Mouse (Mus musculus): ENCODE measurements around the gene Aco1. TPM values are rescaled to one million over a fixed set of nuclear protein-coding genes. Genes with fewer than 3 reads are reported as not detected.
"Not testable (repeated sequence)": the region's sequence is repeated elsewhere in the genome, so short reads cannot be mapped to it uniquely, and the experiment has no call there.

The Aco1 gene
- 44.6 and 46.0 TPM in 2 replicates for polyA plus RNA-seq (2011; ENCODE audit: insufficient read length, low read depth, missing spikeins)

GRCm38 (mm10) chr4:40142743-40143532 is at the start of gene Aco1:
Gene Aco1 (plus strand): TSS chr4:40143081.
- peaks cover 5% of the 10 kb centered on the region for H3K4me1 ChIP-seq (ENCODE audit: control insufficient read depth, insufficient read depth, low read length)
- H3K4me3 ChIP-seq (ENCODE audit: insufficient read depth, low read length), result peak within 1 kb of the TSS; percentile 97
- H3K27ac ChIP-seq (ENCODE audit: insufficient read depth, low read length), result peak within 1 kb of the TSS; percentile 92
- TF ChIP-seq POLR2A (IDR thresholded peaks at IDR 0.05; ENCODE audit: low read depth, low read length) (peak; percentile 95), CTCF (IDR thresholded peaks at IDR 0.05; ENCODE audit: borderline replicate concordance, insufficient read depth, low read length) (no peak)

GRCm38 (mm10) chr4:40094974-40095373 is 47.9 kb upstream of the Aco1 start:
- Histone ChIP-seq H3K4me3 (ENCODE audit: insufficient read depth, low read length) (no peak overlapping the region), H3K4me1 (ENCODE audit: control insufficient read depth, insufficient read depth, low read length) (no peaks in the 10 kb centered on the region), H3K27ac (ENCODE audit: insufficient read depth, low read length) (no peak overlapping the region)
- TF ChIP-seq POLR2A (IDR thresholded peaks at IDR 0.05; ENCODE audit: low read depth, low read length) (no peak), CTCF (IDR thresholded peaks at IDR 0.05; ENCODE audit: borderline replicate concordance, insufficient read depth, low read length) (no peak)

GRCm38 (mm10) chr4:40102996-40103395 is 39.9 kb upstream of the Aco1 start:
- H3K4me3 ChIP-seq (ENCODE audit: insufficient read depth, low read length), result no peak overlapping the region

GRCm38 (mm10) chr4:40106004-40106536 is 36.8 kb upstream of the Aco1 start:
- Histone ChIP-seq H3K27ac (ENCODE audit: insufficient read depth, low read length) (no peak overlapping the region), H3K4me1 (ENCODE audit: control insufficient read depth, insufficient read depth, low read length) (no peaks in the 10 kb centered on the region), H3K4me3 (ENCODE audit: insufficient read depth, low read length) (no peak overlapping the region)
- TF ChIP-seq CTCF (IDR thresholded peaks at IDR 0.05; ENCODE audit: borderline replicate concordance, insufficient read depth, low read length) (no peak), POLR2A (IDR thresholded peaks at IDR 0.05; ENCODE audit: low read depth, low read length) (no peak)

More at GRCm38 (mm10) chr4:40102996-40103395, 39.9 kb upstream of the Aco1 start:
- Histone ChIP-seq H3K4me1 (ENCODE audit: control insufficient read depth, insufficient read depth, low read length) (no peaks in the 10 kb centered on the region), H3K27ac (ENCODE audit: insufficient read depth, low read length) (no peak overlapping the region)
- TF ChIP-seq CTCF (IDR thresholded peaks at IDR 0.05; ENCODE audit: borderline replicate concordance, insufficient read depth, low read length), result no peak
- no peak for TF ChIP-seq POLR2A (IDR thresholded peaks at IDR 0.05; ENCODE audit: low read depth, low read length)

GRCm38 (mm10) chr4:40108030-40108429 is 34.9 kb upstream of the Aco1 start:
- no peak for TF ChIP-seq CTCF (IDR thresholded peaks at IDR 0.05; ENCODE audit: borderline replicate concordance, insufficient read depth, low read length)
- TF ChIP-seq POLR2A (IDR thresholded peaks at IDR 0.05; ENCODE audit: low read depth, low read length), result no peak
- no peaks in the 10 kb centered on the region for H3K4me1 ChIP-seq (ENCODE audit: control insufficient read depth, insufficient read depth, low read length)
- no peak overlapping the region for H3K4me3 ChIP-seq (ENCODE audit: insufficient read depth, low read length)

GRCm38 (mm10) chr4:40113173-40113572 is 29.7 kb upstream of the Aco1 start:
- H3K4me3 ChIP-seq (ENCODE audit: insufficient read depth, low read length), result no peak overlapping the region
- no peaks in the 10 kb centered on the region for H3K4me1 ChIP-seq (ENCODE audit: control insufficient read depth, insufficient read depth, low read length)
- no peak overlapping the region for H3K27ac ChIP-seq (ENCODE audit: insufficient read depth, low read length)
- TF ChIP-seq CTCF (IDR thresholded peaks at IDR 0.05; ENCODE audit: borderline replicate concordance, insufficient read depth, low read length), result no peak
- no peak for TF ChIP-seq POLR2A (IDR thresholded peaks at IDR 0.05; ENCODE audit: low read depth, low read length)

More at GRCm38 (mm10) chr4:40108030-40108429, 34.9 kb upstream of the Aco1 start:
- H3K27ac ChIP-seq (ENCODE audit: insufficient read depth, low read length), result no peak overlapping the region

GRCm38 (mm10) chr4:40121221-40121620 is 21.7 kb upstream of the Aco1 start:
- Histone ChIP-seq H3K4me1 (ENCODE audit: control insufficient read depth, insufficient read depth, low read length) (no peaks in the 10 kb centered on the region), H3K4me3 (ENCODE audit: insufficient read depth, low read length) (no peak overlapping the region), H3K27ac (ENCODE audit: insufficient read depth, low read length) (no peak overlapping the region)
- TF ChIP-seq CTCF (IDR thresholded peaks at IDR 0.05; ENCODE audit: borderline replicate concordance, insufficient read depth, low read length) (no peak), POLR2A (IDR thresholded peaks at IDR 0.05; ENCODE audit: low read depth, low read length) (no peak)

- not testable (repeated sequence) for H3K4me3 ChIP-seq (ENCODE audit: insufficient read depth, low read length); H3K4me1 ChIP-seq (ENCODE audit: control insufficient read depth, insufficient read depth, low read length); H3K27ac ChIP-seq (ENCODE audit: insufficient read depth, low read length)
These were observed 20.6 kb upstream of the Aco1 start for GRCm38 (mm10) chr4:40122291-40122690.

- Histone ChIP-seq H3K4me1 (ENCODE audit: control insufficient read depth, insufficient read depth, low read length) (no peaks in the 10 kb centered on the region), H3K27ac (ENCODE audit: insufficient read depth, low read length) (no peak overlapping the region), H3K4me3 (ENCODE audit: insufficient read depth, low read length) (no peak overlapping the region)
- peak; percentile 91 for TF ChIP-seq CTCF (IDR thresholded peaks at IDR 0.05; ENCODE audit: borderline replicate concordance, insufficient read depth, low read length)
- TF ChIP-seq POLR2A (IDR thresholded peaks at IDR 0.05; ENCODE audit: low read depth, low read length), result no peak
These were observed 8.3 kb upstream of the Aco1 start for GRCm38 (mm10) chr4:40134468-40135102.

GRCm38 (mm10) chr4:40136519-40136918 is 6.4 kb upstream of the Aco1 start:
- no peak for TF ChIP-seq POLR2A (IDR thresholded peaks at IDR 0.05; ENCODE audit: low read depth, low read length)
- TF ChIP-seq CTCF (IDR thresholded peaks at IDR 0.05; ENCODE audit: borderline replicate concordance, insufficient read depth, low read length), result no peak
- Histone ChIP-seq H3K27ac (ENCODE audit: insufficient read depth, low read length) (no peak overlapping the region), H3K4me3 (ENCODE audit: insufficient read depth, low read length) (no peak overlapping the region), H3K4me1 (ENCODE audit: control insufficient read depth, insufficient read depth, low read length) (no peaks in the 10 kb centered on the region)

All from embryonic fibroblast, embryonic 13.5 days (primary cell).